Mouse (Mus musculus) thymus, postnatal 25 days (tissue): Measurements from ENCODE around the gene Trappc6a.
A peak's percentile ranks its signal among the peaks of the same experiment; 100 is the strongest.

Source experiments
- DNase-seq: peaks from one replicate; pipeline ENCODE4 v3.0.0; 2022

Trappc6a gene

GRCm38 (mm10) chr7:19524420-19525104, 16.4 kb downstream of the Trappc6a start:
- no peak for DNase-seq

GRCm38 (mm10) chr7:19525105-19525481, 16.9 kb downstream of the Trappc6a start:
- DNase-seq: no peak

- no peak for DNase-seq
Observed at GRCm38 (mm10) chr7:19531077-19531476, 22.9 kb downstream of the Trappc6a start.

GRCm38 (mm10) chr7:19532240-19532639, 24.0 kb downstream of the Trappc6a start:
- no peak for DNase-seq

GRCm38 (mm10) chr7:19534676-19535075, 26.5 kb downstream of the Trappc6a start:
- DNase-seq: no peak

- no peak for DNase-seq
Observed at GRCm38 (mm10) chr7:19540771-19541566, 32.8 kb downstream of the Trappc6a start.

- no peak for DNase-seq
Observed at GRCm38 (mm10) chr7:19541681-19542154, 33.5 kb downstream of the Trappc6a start.

GRCm38 (mm10) chr7:19542155-19542691, 34.0 kb downstream of the Trappc6a start:
- DNase-seq: no peak

GRCm38 (mm10) chr7:19543584-19543983, 35.4 kb downstream of the Trappc6a start:
- DNase-seq: peak; percentile 70

GRCm38 (mm10) chr7:19546007-19546406, 37.8 kb downstream of the Trappc6a start:
- DNase-seq: no peak

GRCm38 (mm10) chr7:19547344-19547969, 39.3 kb downstream of the Trappc6a start:
- DNase-seq: no peak

- DNase-seq: no peak
Observed at GRCm38 (mm10) chr7:19549394-19549793, 41.2 kb downstream of the Trappc6a start.

GRCm38 (mm10) chr7:19551634-19552033, 43.4 kb downstream of the Trappc6a start:
- DNase-seq: no peak

GRCm38 (mm10) chr7:19552443-19552842, 44.2 kb downstream of the Trappc6a start:
- no peak for DNase-seq

GRCm38 (mm10) chr7:19554168-19554567, 46.0 kb downstream of the Trappc6a start:
- DNase-seq: no peak

GRCm38 (mm10) chr7:19557086-19557485, 48.9 kb downstream of the Trappc6a start:
- no peak for DNase-seq

- no peak for DNase-seq
Observed at GRCm38 (mm10) chr7:19557982-19558900, 50.0 kb downstream of the Trappc6a start.

GRCm38 (mm10) chr7:19558965-19559364, 50.8 kb downstream of the Trappc6a start:
- peak; percentile 30 for DNase-seq

GRCm38 (mm10) chr7:19560491-19561260, 52.5 kb downstream of the Trappc6a start:
- no peak for DNase-seq

- no peak for DNase-seq
Observed at GRCm38 (mm10) chr7:19561431-19561764, 53.2 kb downstream of the Trappc6a start.
